Mouse (Mus musculus): ENCODE results near the gene Wrap73. TPM values are rescaled to one million over a fixed set of nuclear protein-coding genes. Genes with fewer than 3 reads are reported as not detected.

Wrap73 gene
- total RNA-seq, 2 experiments from 2014 or later = 7.0 to 8.7 TPM

Other genes with a start within 250 kb of the Wrap73 start
- 10 to 100 TPM; 10.5 to 14.3 TPM for gene A430005L14Rik, start 185.1 kb upstream of the Wrap73 start, total RNA-seq (2021)
- 1 to 10 TPM; 1.3 to 1.8 TPM for gene Dffb, start 167.2 kb upstream of the Wrap73 start, total RNA-seq (2021)
- gene Cep104, start 167.2 kb upstream of the Wrap73 start, total RNA-seq (2021) = 10 to 100 TPM; 23.0 to 24.0 TPM
- gene Lrrc47, start 130.6 kb upstream of the Wrap73 start, total RNA-seq (2021) = 10 to 100 TPM; 20.4 to 20.9 TPM
- gene Smim1, start 116.1 kb upstream of the Wrap73 start, total RNA-seq (2021) = 1 to 10 TPM; 2.0 to 2.6 TPM
- not detected for gene Ccdc27, start 99.7 kb upstream of the Wrap73 start, total RNA-seq (2021)
- gene Trp73, start 2.2 kb upstream of the Wrap73 start, total RNA-seq (2021) = not detected
- 10 to 100 TPM; 82.7 to 82.8 TPM for gene Tprgl, start 18.3 kb downstream of the Wrap73 start, total RNA-seq (2021)
- gene Megf6, start 28.4 kb downstream of the Wrap73 start, total RNA-seq (2021) = under 1 TPM; 0.54 TPM
- under 1 TPM; 0.05 to 0.10 TPM for gene Arhgef16, start 159.3 kb downstream of the Wrap73 start, total RNA-seq (2021)
- gene B230104I21Rik, start 193.8 kb downstream of the Wrap73 start, total RNA-seq (2021) = not detected

All from gastrocnemius, postnatal 36 days (tissue).